Mouse (Mus musculus): ENCODE results near the gene Adra1b. TPM values are rescaled to one million over a fixed set of nuclear protein-coding genes. Genes with fewer than 3 reads are reported as not detected.

The Adra1b gene
- polyA plus RNA-seq, 1 experiment from 2014 or later = 0.41 TPM

DNA sequence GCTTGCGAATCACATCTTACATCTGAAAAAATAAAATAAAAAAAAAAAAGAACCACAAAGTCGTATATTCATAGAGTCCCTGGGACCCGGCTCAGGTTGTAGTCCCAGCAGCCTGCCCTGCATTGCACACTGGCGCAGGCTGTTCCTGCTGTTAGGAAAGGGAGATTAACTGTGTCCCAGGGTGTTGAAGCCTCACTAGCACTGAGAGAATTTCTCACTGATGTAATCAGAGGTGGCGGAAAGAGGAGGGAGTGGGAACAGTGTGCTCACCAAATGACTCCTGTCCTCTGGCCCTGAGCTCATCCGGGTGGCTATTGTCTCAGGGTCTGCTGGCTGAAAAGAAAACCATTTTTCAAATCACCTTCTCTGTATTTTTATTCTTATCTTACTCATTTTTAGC is 24.6 kb upstream of the Adra1b start:
- 39% methylated on average over 6 of the region's 6 CpGs for WGBS
- no peak overlapping the region for H3K27ac ChIP-seq (replicated peaks)
- H3K36me3 ChIP-seq = no peaks in the 10 kb centered on the region
- no peak overlapping the region for H3K4me3 ChIP-seq
- H3K27me3 ChIP-seq (ENCODE audit: low read depth, poor library complexity, severe bottlenecking) = no peaks in the 10 kb centered on the region
- peaks cover 10% of the 10 kb centered on the region; the same call in 1 of the 2 replicates for H3K4me1 ChIP-seq
- no peaks in the 10 kb centered on the region for H3K9me3 ChIP-seq (replicated peaks)
- no peak for DNase-seq (ENCODE audit: low spot score)

DNA sequence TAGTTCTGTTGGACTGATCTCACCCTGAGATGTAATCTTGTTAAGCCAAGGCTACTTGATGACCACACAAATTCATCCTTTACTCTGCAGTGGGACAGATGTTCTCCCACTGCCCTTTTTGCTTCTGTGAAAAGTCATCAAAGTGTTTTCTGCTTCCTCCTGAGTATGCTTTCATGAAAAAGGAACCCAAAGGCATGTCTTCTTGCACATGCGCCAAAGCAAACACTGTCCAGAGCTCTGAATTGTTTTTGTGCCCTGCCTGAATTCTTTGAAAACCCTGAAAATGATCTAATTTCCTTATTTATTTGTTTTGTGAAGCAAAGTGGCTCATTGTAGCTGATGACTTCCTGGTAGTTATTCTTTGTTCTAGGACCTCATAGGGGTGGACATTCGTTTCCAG is 20.7 kb upstream of the Adra1b start:
- WGBS = 77% methylated on average over 2 of the region's 2 CpGs
- peaks cover 10% of the 10 kb centered on the region; the same call in 1 of the 2 replicates for H3K4me1 ChIP-seq

DNA sequence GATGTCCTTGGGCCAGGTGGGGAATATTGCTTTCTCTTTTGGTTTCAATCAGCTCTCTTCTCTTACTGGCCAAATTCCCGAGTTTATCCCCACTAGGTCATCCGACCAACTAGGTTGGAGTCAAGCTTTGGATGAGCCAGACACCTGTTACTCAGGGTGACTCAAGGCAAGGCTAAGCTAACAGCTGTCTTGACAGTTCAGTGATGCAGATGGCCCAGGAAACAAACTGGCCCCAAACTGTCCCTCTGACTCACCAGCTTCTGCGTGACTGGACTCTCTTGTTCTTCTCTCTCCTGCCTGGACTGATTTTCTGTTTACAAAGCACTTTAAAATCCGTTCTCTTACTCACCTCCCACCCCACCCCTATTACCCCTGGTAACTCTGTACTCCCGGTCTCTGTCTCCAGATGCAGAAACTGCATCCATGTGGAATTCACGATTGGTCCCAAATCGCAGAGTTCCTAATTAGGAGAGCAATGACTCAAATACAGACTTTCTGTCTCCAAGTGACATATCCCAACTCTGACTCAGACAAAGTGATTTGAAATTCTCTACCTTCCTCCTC is 18.6 kb upstream of the Adra1b start:
- DNase-seq (ENCODE audit: low spot score) = no peak

More for the DNA sequence above, 20.7 kb upstream of the Adra1b start:
- no peak for DNase-seq (ENCODE audit: low spot score)
- H3K27ac ChIP-seq (replicated peaks) = no peak overlapping the region
- no peak overlapping the region for H3K4me3 ChIP-seq
- H3K27me3 ChIP-seq (ENCODE audit: low read depth, poor library complexity, severe bottlenecking) = no peaks in the 10 kb centered on the region
- no peaks in the 10 kb centered on the region for H3K9me3 ChIP-seq (replicated peaks)
- H3K36me3 ChIP-seq = no peaks in the 10 kb centered on the region

DNA sequence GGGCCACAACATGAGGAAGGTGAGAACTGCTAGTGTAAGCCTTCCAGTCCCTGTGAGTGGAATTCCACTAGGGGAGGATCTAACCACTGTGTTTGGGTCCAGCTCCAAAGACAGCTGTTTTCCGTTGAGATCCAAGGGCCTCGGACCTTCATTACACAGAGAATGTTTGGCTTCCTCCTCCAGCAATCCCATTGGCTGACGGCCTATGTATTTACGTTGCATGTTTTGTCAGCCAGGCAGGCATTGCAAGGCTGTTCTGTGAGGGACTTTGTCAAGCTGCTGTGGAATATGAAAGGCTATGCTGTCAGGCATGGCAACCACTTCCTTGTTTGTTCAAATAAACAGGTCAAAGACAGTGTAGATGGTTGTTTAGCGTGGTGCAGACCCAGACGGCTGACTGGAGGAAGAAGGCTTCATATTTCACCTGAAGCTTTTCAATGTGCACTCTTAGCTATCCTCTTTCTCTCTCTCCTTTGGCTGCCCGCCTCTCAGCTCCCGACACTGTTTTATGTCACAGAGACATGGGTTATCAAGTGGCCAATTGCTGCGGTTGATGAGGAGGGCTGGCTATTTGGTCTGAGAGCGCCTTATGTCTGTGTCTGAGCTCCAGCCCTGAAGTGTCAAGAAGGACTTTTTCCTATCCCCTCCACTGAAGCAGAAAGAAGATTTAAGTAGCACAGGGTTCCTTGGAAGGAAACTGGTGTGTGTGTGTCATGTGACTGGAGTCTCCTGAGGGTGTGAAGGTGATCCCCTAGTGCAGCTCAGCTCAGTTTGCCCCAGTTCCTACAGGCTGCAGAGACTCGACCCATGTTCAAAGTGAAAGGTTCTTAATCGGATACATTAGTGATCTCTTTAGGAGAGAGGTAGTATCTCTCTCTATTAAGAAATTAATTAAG is 13.8 kb upstream of the Adra1b start:
- Histone ChIP-seq H3K4me1 (no peaks in the 10 kb centered on the region), H3K27ac (replicated peaks) (no peak overlapping the region), H3K9me3 (replicated peaks) (no peaks in the 10 kb centered on the region), H3K4me3 (no peak overlapping the region), H3K36me3 (no peaks in the 10 kb centered on the region), H3K27me3 (ENCODE audit: low read depth, poor library complexity, severe bottlenecking) (no peaks in the 10 kb centered on the region)
- WGBS = 77% methylated on average over 12 of the region's 12 CpGs
- no peak for DNase-seq (ENCODE audit: low spot score)

More for the DNA sequence above, 18.6 kb upstream of the Adra1b start:
- H3K4me1 ChIP-seq = no peaks in the 10 kb centered on the region
- H3K27ac ChIP-seq (replicated peaks) = no peak overlapping the region
- no peaks in the 10 kb centered on the region for H3K36me3 ChIP-seq
- no peaks in the 10 kb centered on the region for H3K27me3 ChIP-seq (ENCODE audit: low read depth, poor library complexity, severe bottlenecking)
- no peaks in the 10 kb centered on the region for H3K9me3 ChIP-seq (replicated peaks)
- no peak overlapping the region for H3K4me3 ChIP-seq
- 86% methylated on average over 7 of the region's 7 CpGs for WGBS

DNA sequence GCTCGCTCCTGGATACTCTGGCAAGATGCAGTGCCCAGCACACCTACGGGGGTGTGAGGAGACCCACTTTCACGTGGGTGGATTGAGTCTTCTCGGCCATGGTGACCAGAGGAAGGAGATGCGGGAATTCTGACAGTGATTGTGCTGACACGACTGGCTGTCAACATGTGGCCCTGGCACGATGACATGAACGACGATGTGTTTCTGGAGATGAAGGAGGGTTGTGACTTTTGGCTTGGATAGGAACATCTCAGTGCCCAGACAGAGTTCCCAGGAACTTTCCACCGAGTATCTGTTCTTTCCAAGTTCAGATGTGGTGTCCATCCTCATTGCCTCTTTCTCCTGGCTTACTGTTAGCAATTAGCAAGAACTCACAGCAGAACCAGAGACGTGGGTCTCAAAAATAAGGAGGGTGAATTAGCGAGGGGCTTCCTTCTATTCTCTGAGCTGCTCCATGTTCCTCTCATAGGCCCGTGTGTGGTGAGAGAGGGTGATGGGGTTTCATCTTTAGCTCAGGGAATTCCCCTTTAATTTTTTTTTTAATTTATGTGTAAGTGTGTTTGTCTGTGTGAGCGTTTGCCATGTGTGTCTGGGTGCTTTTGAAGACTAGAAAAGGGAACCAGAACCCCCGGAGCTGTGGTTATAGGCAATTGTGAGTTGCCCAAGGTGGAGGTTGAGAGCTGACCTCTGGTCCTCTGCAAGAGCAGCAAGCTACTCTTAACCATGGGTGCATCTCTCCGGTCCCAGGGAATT is 11.3 kb upstream of the Adra1b start:
- 90% methylated on average over 16 of the region's 16 CpGs for WGBS
- H3K4me1 ChIP-seq = no peaks in the 10 kb centered on the region
- no peak overlapping the region for H3K27ac ChIP-seq (replicated peaks)
- no peaks in the 10 kb centered on the region for H3K9me3 ChIP-seq (replicated peaks)
- H3K27me3 ChIP-seq (ENCODE audit: low read depth, poor library complexity, severe bottlenecking) = no peaks in the 10 kb centered on the region
- no peaks in the 10 kb centered on the region for H3K36me3 ChIP-seq
- H3K4me3 ChIP-seq = no peak overlapping the region
- DNase-seq (ENCODE audit: low spot score) = no peak

DNA sequence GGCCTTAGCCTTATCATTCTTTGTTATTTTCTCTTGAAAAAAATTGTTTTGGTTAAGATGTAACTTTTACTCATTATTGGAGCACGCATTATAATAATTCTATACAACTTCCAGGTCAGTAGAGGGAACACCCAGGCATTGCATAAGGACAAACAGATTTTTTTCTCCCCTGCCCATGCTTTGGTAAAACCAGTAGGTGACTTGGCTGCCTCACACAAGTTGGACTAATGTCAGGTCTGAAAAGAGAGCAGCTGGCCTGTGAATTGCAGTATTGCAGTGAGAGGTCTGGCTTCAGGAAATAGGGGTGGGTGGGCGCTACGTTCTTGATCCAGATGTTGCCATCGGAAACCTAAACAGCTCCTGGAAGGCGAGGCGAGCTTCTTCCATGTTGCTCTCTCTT is 10.6 kb upstream of the Adra1b start:
- 92% methylated on average over 6 of the region's 6 CpGs for WGBS
- H3K4me1 ChIP-seq = no peaks in the 10 kb centered on the region
- no peaks in the 10 kb centered on the region for H3K9me3 ChIP-seq (replicated peaks)
- H3K36me3 ChIP-seq = no peaks in the 10 kb centered on the region
- no peak overlapping the region for H3K27ac ChIP-seq (replicated peaks)
- no peaks in the 10 kb centered on the region for H3K27me3 ChIP-seq (ENCODE audit: low read depth, poor library complexity, severe bottlenecking)
- H3K4me3 ChIP-seq = no peak overlapping the region
- no peak for DNase-seq (ENCODE audit: low spot score)

DNA sequence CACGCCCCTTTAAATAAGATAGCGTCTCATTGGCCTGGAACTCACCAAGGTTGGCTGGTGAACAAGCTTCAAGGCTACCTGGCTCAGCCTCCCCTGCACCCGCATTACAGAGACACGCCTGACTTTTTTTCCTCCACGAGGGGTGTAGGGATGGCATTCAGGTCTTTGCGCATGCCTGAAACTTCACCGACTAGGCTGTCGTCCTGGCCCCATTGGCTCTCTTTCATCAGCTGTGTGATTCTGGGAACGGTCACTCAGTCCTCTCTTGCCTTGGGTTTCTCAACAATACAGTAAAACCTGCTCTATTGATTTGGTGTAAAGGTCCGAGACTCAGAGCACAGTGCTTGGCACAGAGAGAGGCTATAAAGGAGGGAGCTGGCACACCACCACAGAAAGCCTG is 2.3 kb upstream of the Adra1b start:
- Histone ChIP-seq H3K27me3 (ENCODE audit: low read depth, poor library complexity, severe bottlenecking) (no peaks in the 10 kb centered on the region), H3K9me3 (replicated peaks) (no peaks in the 10 kb centered on the region), H3K27ac (replicated peaks) (no peak overlapping the region), H3K4me3 (no peak overlapping the region), H3K4me1 (no peaks in the 10 kb centered on the region), H3K36me3 (no peaks in the 10 kb centered on the region)
- no peak for DNase-seq (ENCODE audit: low spot score)
- 79% methylated on average over 10 of the region's 10 CpGs for WGBS

DNA sequence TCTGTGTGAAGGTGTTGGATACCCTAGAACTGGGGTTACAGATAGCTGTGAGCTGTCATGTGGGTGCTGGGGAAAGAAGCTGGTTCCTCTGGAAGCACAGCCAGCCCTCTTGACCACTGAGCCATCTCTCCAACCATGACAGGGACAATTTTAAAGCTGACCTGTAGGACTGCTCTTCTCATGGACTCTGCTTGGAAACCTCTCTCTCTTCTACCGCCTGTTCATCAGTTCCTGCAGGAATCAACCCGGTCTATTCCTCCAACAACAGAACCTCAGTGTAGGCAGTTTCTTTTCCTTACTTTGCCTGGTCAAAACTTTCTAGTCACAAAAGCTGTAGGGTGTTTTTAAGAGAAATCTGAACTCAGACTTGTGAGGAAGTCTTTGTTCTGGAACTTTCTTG is 1.3 kb downstream of the Adra1b start:
- Histone ChIP-seq H3K4me3 (no peak overlapping the region), H3K27ac (replicated peaks) (no peak overlapping the region), H3K9me3 (replicated peaks) (no peaks in the 10 kb centered on the region), H3K27me3 (ENCODE audit: low read depth, poor library complexity, severe bottlenecking) (no peaks in the 10 kb centered on the region), H3K4me1 (no peaks in the 10 kb centered on the region), H3K36me3 (no peaks in the 10 kb centered on the region)
- no peak for DNase-seq (ENCODE audit: low spot score)
- 92% methylated on average over 2 of the region's 2 CpGs for WGBS

DNA sequence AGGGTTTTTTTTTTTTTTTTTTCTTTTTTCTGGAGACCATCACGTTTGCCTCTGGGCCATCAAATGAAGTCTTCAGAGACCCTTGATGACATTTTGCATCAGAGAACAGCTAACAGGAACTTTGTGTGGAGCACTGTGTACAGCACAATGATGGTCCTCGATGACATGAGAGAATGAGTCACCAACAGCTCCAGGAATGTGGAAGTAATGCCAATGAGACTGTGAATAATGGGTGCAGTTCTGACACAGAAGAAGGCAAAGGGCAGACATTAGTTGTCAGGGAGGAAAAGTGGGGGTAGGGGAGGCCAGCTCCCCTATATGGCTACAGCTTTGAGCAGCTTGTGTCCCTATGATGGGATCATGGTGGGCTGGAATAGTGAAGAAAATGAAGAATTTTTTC is 5.7 kb downstream of the Adra1b start:
- H3K4me1 ChIP-seq = no peaks in the 10 kb centered on the region
- no peaks in the 10 kb centered on the region for H3K9me3 ChIP-seq (replicated peaks)
- no peaks in the 10 kb centered on the region for H3K36me3 ChIP-seq
- no peak overlapping the region for H3K27ac ChIP-seq (replicated peaks)
- H3K27me3 ChIP-seq (ENCODE audit: low read depth, poor library complexity, severe bottlenecking) = no peaks in the 10 kb centered on the region
- DNase-seq (ENCODE audit: low spot score) = no peak
- no peak overlapping the region for H3K4me3 ChIP-seq
- 77% methylated on average over 2 of the region's 2 CpGs for WGBS

DNA sequence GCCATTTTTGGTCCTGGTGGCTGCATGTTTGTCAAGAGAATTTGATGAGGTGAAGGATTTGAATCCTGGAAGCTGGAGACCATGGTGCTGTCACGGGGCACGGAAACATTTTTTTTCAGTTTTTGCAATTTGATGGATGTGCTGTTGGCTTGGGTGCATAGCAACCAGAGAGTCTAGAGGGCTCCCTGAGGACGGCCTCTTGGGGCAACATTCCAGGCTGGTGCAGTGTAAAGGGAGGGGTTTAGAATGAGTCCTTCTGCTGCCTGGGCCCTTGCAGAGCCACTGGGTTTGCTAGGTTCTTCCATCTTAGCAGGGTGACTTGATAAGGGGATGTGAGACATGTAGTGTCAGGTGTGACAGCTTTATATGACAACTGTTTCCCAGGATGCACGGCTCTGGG is 8.5 kb downstream of the Adra1b start:
- Histone ChIP-seq H3K4me3 (no peak overlapping the region), H3K9me3 (replicated peaks) (no peaks in the 10 kb centered on the region), H3K4me1 (no peaks in the 10 kb centered on the region), H3K27me3 (ENCODE audit: low read depth, poor library complexity, severe bottlenecking) (no peaks in the 10 kb centered on the region), H3K36me3 (no peaks in the 10 kb centered on the region), H3K27ac (replicated peaks) (no peak overlapping the region)
- WGBS = 80% methylated on average over 4 of the region's 4 CpGs
- DNase-seq (ENCODE audit: low spot score) = no peak

DNA sequence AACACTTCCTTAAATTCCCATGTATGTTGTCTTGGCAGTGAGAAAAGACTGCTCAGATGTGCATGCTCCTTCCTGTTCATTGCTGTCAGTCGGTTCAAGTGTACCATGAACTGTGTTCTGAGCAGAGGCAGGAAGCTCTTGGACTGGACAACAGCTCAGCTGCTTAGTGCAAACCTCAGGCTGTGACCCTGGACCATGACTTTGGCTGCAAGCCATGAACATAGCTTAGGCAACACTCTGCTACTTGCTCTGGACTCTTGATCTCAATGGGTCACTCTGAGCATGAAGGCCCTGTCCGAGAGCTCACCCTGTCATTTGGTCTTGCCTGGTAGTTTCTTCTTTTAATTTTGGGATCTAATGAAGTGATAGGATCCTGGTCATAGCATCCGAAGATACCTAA is 9.6 kb downstream of the Adra1b start:
- Histone ChIP-seq H3K9me3 (replicated peaks) (no peaks in the 10 kb centered on the region), H3K27ac (replicated peaks) (no peak overlapping the region), H3K4me1 (no peaks in the 10 kb centered on the region), H3K36me3 (no peaks in the 10 kb centered on the region), H3K27me3 (ENCODE audit: low read depth, poor library complexity, severe bottlenecking) (no peaks in the 10 kb centered on the region), H3K4me3 (no peak overlapping the region)
- WGBS = 88% methylated on average over 3 of the region's 3 CpGs
- no peak for DNase-seq (ENCODE audit: low spot score)

DNA sequence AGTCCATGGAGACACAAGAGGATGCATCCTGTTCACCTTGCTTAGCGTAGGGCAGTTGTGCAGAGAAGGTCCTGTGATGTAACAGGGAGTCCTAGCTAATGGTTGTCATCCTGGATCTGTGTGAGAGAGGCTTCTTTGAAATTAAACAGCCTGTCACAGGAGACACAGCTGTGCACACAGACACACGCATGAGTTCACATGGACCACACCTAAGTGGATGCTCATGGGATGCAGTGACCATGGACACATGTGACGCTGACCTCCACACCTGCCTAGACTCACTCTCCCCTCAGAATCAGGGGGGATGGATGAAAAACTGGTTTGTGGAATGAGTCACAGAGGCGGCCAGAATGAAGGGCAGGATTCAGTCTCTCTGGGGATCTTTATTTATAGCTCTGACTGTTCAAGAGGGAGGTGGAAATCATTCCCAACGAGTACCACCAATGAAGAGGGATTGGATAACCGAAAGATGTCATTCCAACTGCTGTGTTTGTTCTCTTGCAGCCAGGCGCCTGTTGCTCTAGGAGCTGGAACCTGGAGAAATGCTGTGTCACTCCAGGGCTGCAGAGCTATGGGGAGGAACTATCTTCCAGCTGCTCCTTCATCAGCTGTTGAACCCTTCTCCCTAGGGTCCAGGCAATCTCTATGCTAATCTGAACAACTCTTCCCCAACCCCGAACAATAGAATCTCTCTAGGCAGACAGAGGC is 11.6 kb downstream of the Adra1b start:
- no peaks in the 10 kb centered on the region for H3K4me1 ChIP-seq
- H3K4me3 ChIP-seq = no peak overlapping the region
- WGBS = 80% methylated on average over 8 of the region's 8 CpGs
- H3K36me3 ChIP-seq = no peaks in the 10 kb centered on the region
- no peaks in the 10 kb centered on the region for H3K9me3 ChIP-seq (replicated peaks)
- DNase-seq (ENCODE audit: low spot score) = no peak
- H3K27ac ChIP-seq (replicated peaks) = no peak overlapping the region
- H3K27me3 ChIP-seq (ENCODE audit: low read depth, poor library complexity, severe bottlenecking) = no peaks in the 10 kb centered on the region
